Comparison of ENCODE assay signal across 21 mouse cellular contexts in genomic region chr2:120710948-120711347, GRCm38 (mm10).
DNase-seq lines count a peak whose midpoint lies in the region; ATAC-seq lines count a peak whose summit lies in the region.
"Had no signal": no experiment of that assay in that cellular context is flagged by ENCODE, and none has a peak within 500 bp of the region (broad histone marks: within the 10 kb centered on the region; RNA-seq: fewer than 3 reads in every experiment).

No protein-coding gene starts in this region.

- ATAC-seq in midbrain, embryonic 11.5 days (ENCODE audit: low FRiP score), result no peak
- ATAC-seq in midbrain, embryonic 14.5 days (ENCODE audit: low FRiP score, low TSS enrichment), result no peak
- ATAC-seq: forebrain, embryonic 16.5 days; hindbrain, embryonic 16.5 days; intestine, embryonic 15.5 days had no signal

- peak; percentile 23 for DNase-seq in adrenal gland, adult 2 months
- no peak for DNase-seq in adrenal gland, adult 18-20 months (ENCODE audit: low spot score in 2 of 2)
- peak; percentile 69 for DNase-seq in midbrain, embryonic 11.5 days (ENCODE audit: low spot score, missing footprints)
- DNase-seq in midbrain, embryonic 14.5 days, result no peak
- peak; percentile 41 for DNase-seq in adrenal gland, postnatal 25 days
- DNase-seq in spleen, postnatal 14 days (ENCODE audit: low spot score in 2 of 2), result no peak
- DNase-seq in kidney, postnatal 10 days, result no peak
- DNase-seq: cerebellum, adult 9-10 months; gastrocnemius, postnatal 10 days; kidney, adult 8-10 months; kidney, postnatal 14 days; lung, postnatal 36 days had no signal

- H3K27me3 ChIP-seq in midbrain, embryonic 11.5 days (ENCODE audit: control insufficient read depth, insufficient read depth, low read length), result no peaks in the 10 kb centered on the region
- no peaks in the 10 kb centered on the region for H3K27me3 ChIP-seq in midbrain, embryonic 14.5 days (ENCODE audit: control insufficient read depth, insufficient read depth, low read length)
- H3K27me3 ChIP-seq: intestine, embryonic 15.5 days; lung, embryonic 15.5 days had no signal

- 86% methylated on average over 3 of the region's 3 CpGs for WGBS in midbrain, embryonic 11.5 days
- WGBS in midbrain, embryonic 14.5 days, result 98% methylated on average over 3 of the region's 3 CpGs

- H3K36me3 ChIP-seq in midbrain, embryonic 11.5 days (ENCODE audit: control insufficient read depth, insufficient read depth, low read length), result peaks cover 3% of the 10 kb centered on the region; the same call in 1 of the 2 replicates
- peaks cover 43% of the 10 kb centered on the region for H3K36me3 ChIP-seq in midbrain, embryonic 14.5 days (ENCODE audit: control insufficient read depth, insufficient read depth, low read length)

- H3K4me1 ChIP-seq in midbrain, embryonic 11.5 days (ENCODE audit: control insufficient read depth, insufficient read depth, low read length), result no peaks in the 10 kb centered on the region
- no peaks in the 10 kb centered on the region for H3K4me1 ChIP-seq in midbrain, embryonic 14.5 days (ENCODE audit: control insufficient read depth, insufficient read depth, low read length)
- H3K4me1 ChIP-seq: hindbrain, embryonic 10.5 days; intestine, embryonic 15.5 days; limb, embryonic 10.5 days; lung, embryonic 15.5 days; midbrain, embryonic 10.5 days had no signal

- no peak overlapping the region for H3K9ac ChIP-seq in midbrain, embryonic 11.5 days (ENCODE audit: low read length)
- H3K9ac ChIP-seq in midbrain, embryonic 14.5 days (replicated peaks; ENCODE audit: low read length), result no peak overlapping the region
- H3K9ac ChIP-seq: intestine, embryonic 15.5 days; lung, embryonic 15.5 days had no signal

- no peaks in the 10 kb centered on the region for H3K9me3 ChIP-seq in midbrain, embryonic 11.5 days (ENCODE audit: control insufficient read depth, low read length)
- H3K9me3 ChIP-seq in midbrain, embryonic 14.5 days (ENCODE audit: control insufficient read depth, low read length), result no peaks in the 10 kb centered on the region
- H3K9me3 ChIP-seq: embryonic facial prominence, embryonic 10.5 days; heart, embryonic 10.5 days; hindbrain, embryonic 10.5 days; intestine, embryonic 15.5 days; limb, embryonic 10.5 days; lung, embryonic 15.5 days; midbrain, embryonic 10.5 days had no signal

- no peak overlapping the region for H3K4me2 ChIP-seq in midbrain, embryonic 11.5 days
- H3K4me2 ChIP-seq in midbrain, embryonic 14.5 days (ENCODE audit: low read length), result no peak overlapping the region
- H3K4me2 ChIP-seq: intestine, embryonic 15.5 days; lung, embryonic 15.5 days had no signal

- H3K27ac ChIP-seq in midbrain, embryonic 11.5 days (ENCODE audit: low read depth, low read length), result no peak overlapping the region
- no peak overlapping the region for H3K27ac ChIP-seq in midbrain, embryonic 14.5 days (replicated peaks; ENCODE audit: low read depth, low read length)
- H3K27ac ChIP-seq: embryonic facial prominence, embryonic 10.5 days; heart, embryonic 10.5 days; hindbrain, embryonic 10.5 days; intestine, embryonic 15.5 days; limb, embryonic 10.5 days; lung, embryonic 15.5 days; midbrain, embryonic 10.5 days had no signal

- no peak overlapping the region for H3K4me3 ChIP-seq in midbrain, embryonic 11.5 days (ENCODE audit: low read depth, low read length)
- H3K4me3 ChIP-seq in midbrain, embryonic 14.5 days (replicated peaks; ENCODE audit: low read depth, low read length), result no peak overlapping the region
- H3K4me3 ChIP-seq: embryonic facial prominence, embryonic 10.5 days; heart, embryonic 10.5 days; hindbrain, embryonic 10.5 days; intestine, embryonic 15.5 days; limb, embryonic 10.5 days; lung, embryonic 15.5 days; midbrain, embryonic 10.5 days had no signal

Comparison
In these comparisons a context has a peak if more than half of its experiments do, and no peak if none do; other contexts are left out.
1. DNase-seq: peak in adrenal gland, adult 2 months (single experiment), midbrain, embryonic 11.5 days (single experiment) and adrenal gland, postnatal 25 days (single experiment); none in adrenal gland, adult 18-20 months (0 of 2), midbrain, embryonic 14.5 days (single experiment), spleen, postnatal 14 days (0 of 2) and kidney, postnatal 10 days (single experiment).